ENCODE assay signal across 26 mouse cellular contexts in genomic region chr14:11564456-11564855, GRCm38 (mm10). TPM values are rescaled to one million over a fixed set of nuclear protein-coding genes. Genes with fewer than 3 reads are reported as not detected.
DNase-seq lines count a peak whose midpoint lies in the region; ATAC-seq and TF ChIP-seq lines count a peak whose summit lies in the region.
"Had no signal": no experiment of that assay in that cellular context is flagged by ENCODE, and none has a peak within 500 bp of the region (broad histone marks: within the 10 kb centered on the region; RNA-seq: fewer than 3 reads in every experiment).

No protein-coding gene starts in this region.

- H3K4me3 ChIP-seq in liver, adult 2 months (ENCODE audit: insufficient read depth, low read depth, low read length): no peak overlapping the region
- H3K4me3 ChIP-seq in forebrain, embryonic 11.5 days (ENCODE audit: low read depth, low read length): no peak overlapping the region
- H3K4me3 ChIP-seq in cerebellum, adult 2 months (replicated peaks; ENCODE audit: insufficient read depth, low read depth, low read length): no peak overlapping the region
- H3K4me3 ChIP-seq: embryonic facial prominence, embryonic 13.5 days; embryonic facial prominence, embryonic 15.5 days; erythroblast, embryonic 14.5 days; forebrain, embryonic 10.5 days; forebrain, embryonic 13.5 days; forebrain, embryonic 15.5 days had no signal

- no peak overlapping the region for H3K4me2 ChIP-seq in forebrain, embryonic 11.5 days (ENCODE audit: low read depth, low read length, severe bottlenecking)
- H3K4me2 ChIP-seq: embryonic facial prominence, embryonic 13.5 days; embryonic facial prominence, embryonic 15.5 days; forebrain, embryonic 13.5 days; forebrain, embryonic 15.5 days had no signal

- no peak for TF ChIP-seq CTCF in liver, adult 2 months (IDR thresholded peaks at IDR 0.05; ENCODE audit: low read depth, low read length)
- no peak for TF ChIP-seq CTCF in cerebellum, adult 2 months (IDR thresholded peaks at IDR 0.05; ENCODE audit: borderline replicate concordance, insufficient read depth, low read depth, low read length)

- no peaks in the 10 kb centered on the region for H3K27me3 ChIP-seq in liver, adult 2 months (ENCODE audit: control insufficient read depth, insufficient read depth, low read length)
- H3K27me3 ChIP-seq in forebrain, embryonic 11.5 days (ENCODE audit: control insufficient read depth, insufficient read depth, low read length): no peaks in the 10 kb centered on the region
- no peaks in the 10 kb centered on the region for H3K27me3 ChIP-seq in cerebellum, adult 2 months (ENCODE audit: control insufficient read depth, insufficient read depth, low read length)
- H3K27me3 ChIP-seq: embryonic facial prominence, embryonic 13.5 days; embryonic facial prominence, embryonic 15.5 days; forebrain, embryonic 13.5 days; forebrain, embryonic 15.5 days had no signal

- TF ChIP-seq POLR2A in liver, adult 2 months (IDR thresholded peaks at IDR 0.05; ENCODE audit: extremely low read depth, insufficient read depth, low read length): no peak
- no peak for TF ChIP-seq POLR2A in cerebellum, adult 2 months (IDR thresholded peaks at IDR 0.05; ENCODE audit: borderline replicate concordance, insufficient read depth, low read length)

- H3K36me3 ChIP-seq in liver, adult 2 months (ENCODE audit: control insufficient read depth, insufficient read depth, low read length): no peaks in the 10 kb centered on the region
- H3K36me3 ChIP-seq in forebrain, embryonic 11.5 days (ENCODE audit: control insufficient read depth, insufficient read depth, low read length): no peaks in the 10 kb centered on the region
- H3K36me3 ChIP-seq: embryonic facial prominence, embryonic 13.5 days; embryonic facial prominence, embryonic 15.5 days; forebrain, embryonic 15.5 days had no signal

- H3K9me3 ChIP-seq in forebrain, embryonic 11.5 days (ENCODE audit: control insufficient read depth, low read length): no peaks in the 10 kb centered on the region
- H3K9me3 ChIP-seq: embryonic facial prominence, embryonic 13.5 days; embryonic facial prominence, embryonic 15.5 days; forebrain, embryonic 10.5 days; forebrain, embryonic 13.5 days; forebrain, embryonic 15.5 days had no signal

- peak overlapping the region; percentile 31 for H3K27ac ChIP-seq in liver, adult 2 months (replicated peaks; ENCODE audit: insufficient read depth, low read depth, low read length)
- H3K27ac ChIP-seq in forebrain, embryonic 11.5 days (ENCODE audit: low read depth, low read length): no peak overlapping the region
- no peak overlapping the region for H3K27ac ChIP-seq in cerebellum, adult 2 months (ENCODE audit: insufficient read depth, low read length)
- H3K27ac ChIP-seq: embryonic facial prominence, embryonic 13.5 days; embryonic facial prominence, embryonic 15.5 days; forebrain, embryonic 10.5 days; forebrain, embryonic 13.5 days; forebrain, embryonic 15.5 days had no signal

- peaks cover 26% of the 10 kb centered on the region for H3K79me2 ChIP-seq in liver, adult 2 months (ENCODE audit: control insufficient read depth, insufficient read depth, low read length)

- no peak for DNase-seq in liver, adult 2 months (ENCODE audit: extremely low read depth, low read depth, low spot score)
- DNase-seq in liver: no peak
- DNase-seq in ES-CJ7 (ENCODE audit: low read depth, low spot score): peak; percentile 61
- DNase-seq in ZHBTc4 (ENCODE audit: low read depth, low spot score): peak; percentile 59
- DNase-seq in yolk sac, embryonic 10.5 days (ENCODE audit: low spot score): peak; percentile 66
- no peak for DNase-seq in forebrain, embryonic 11.5 days (ENCODE audit: low spot score)
- DNase-seq in frontal cortex, postnatal 36 days (ENCODE audit: low spot score in 2 of 2): no peak
- DNase-seq in cerebellum, adult 2 months: no peak
- DNase-seq: adrenal gland, adult 2 months; adrenal gland, postnatal 10 days; adrenal gland, postnatal 25 days; cerebellum, adult 11-12 months; cerebellum, adult 8-10 months; cerebellum, adult 9-11 months; cerebellum, postnatal 14 days; cerebellum, postnatal 36 days; embryo, embryonic 11 days; forebrain, postnatal 0 days had no signal

- no peak overlapping the region for H3K9ac ChIP-seq in liver, adult 2 months (ENCODE audit: low read depth, low read length)
- no peak overlapping the region for H3K9ac ChIP-seq in forebrain, embryonic 11.5 days (ENCODE audit: low read length)
- H3K9ac ChIP-seq: embryonic facial prominence, embryonic 13.5 days; embryonic facial prominence, embryonic 15.5 days; forebrain, embryonic 13.5 days; forebrain, embryonic 15.5 days; forebrain, postnatal 0 days had no signal

- H3K4me1 ChIP-seq in liver, adult 2 months (ENCODE audit: control insufficient read depth, insufficient read depth, low read length): peaks cover 42% of the 10 kb centered on the region
- no peaks in the 10 kb centered on the region; the same call in 1 of the 2 replicates for H3K4me1 ChIP-seq in forebrain, embryonic 11.5 days (replicated peaks; ENCODE audit: control insufficient read depth, insufficient read depth, low read length)
- peaks cover 9% of the 10 kb centered on the region for H3K4me1 ChIP-seq in cerebellum, adult 2 months (ENCODE audit: control insufficient read depth, insufficient read depth, low read length)
- H3K4me1 ChIP-seq: embryonic facial prominence, embryonic 15.5 days; forebrain, embryonic 13.5 days; forebrain, embryonic 15.5 days had no signal

- ATAC-seq in forebrain, embryonic 11.5 days (replicated peaks; ENCODE audit: low FRiP score): no peak
- ATAC-seq: forebrain, embryonic 13.5 days; forebrain, embryonic 15.5 days; forebrain, postnatal 0 days had no signal

- WGBS in liver, adult 2 months: 68% methylated on average over 3 of the region's 3 CpGs
- WGBS in forebrain, embryonic 11.5 days: 85% methylated on average over 3 of the region's 3 CpGs
- 88% methylated on average over 3 of the region's 3 CpGs for WGBS in cerebellum, adult 2 months

RNA-seq across cellular contexts. Expression of gene Ptprg, which starts 11.1 kb away (rescaled TPM):
- total RNA-seq in liver, adult 2 months (2014; rRNA removed): 19.9 and 21.4 TPM in 2 replicates
- 12.4 and 17.4 TPM in 2 replicates for polyA plus RNA-seq in liver, adult 2 months (2012; rRNA removed)
- 48.0 and 51.3 TPM in 2 replicates for polyA plus RNA-seq in forebrain, embryonic 11.5 days (2014; fragmentation: Nextera tagmentation; extraction: Ambion mirVana)
- 22.0 and 24.4 TPM in 2 replicates for polyA plus RNA-seq in cerebellum, adult 2 months (2012; rRNA removed)
- total RNA-seq: common myeloid progenitor, adult 5-6 weeks; MEL had no signal
- polyA plus RNA-seq: erythroblast, embryonic 14.5 days had no signal

Comparison
In these comparisons a context has a peak if more than half of its experiments do, and no peak if none do; other contexts are left out.
1. DNase-seq: peak in ES-CJ7 (single experiment), ZHBTc4 (single experiment) and yolk sac, embryonic 10.5 days (single experiment); none in liver, adult 2 months (single experiment), liver (single experiment), forebrain, embryonic 11.5 days (single experiment), frontal cortex, postnatal 36 days (0 of 2) and cerebellum, adult 2 months (0 of 2).